In the genomic region with DNA sequence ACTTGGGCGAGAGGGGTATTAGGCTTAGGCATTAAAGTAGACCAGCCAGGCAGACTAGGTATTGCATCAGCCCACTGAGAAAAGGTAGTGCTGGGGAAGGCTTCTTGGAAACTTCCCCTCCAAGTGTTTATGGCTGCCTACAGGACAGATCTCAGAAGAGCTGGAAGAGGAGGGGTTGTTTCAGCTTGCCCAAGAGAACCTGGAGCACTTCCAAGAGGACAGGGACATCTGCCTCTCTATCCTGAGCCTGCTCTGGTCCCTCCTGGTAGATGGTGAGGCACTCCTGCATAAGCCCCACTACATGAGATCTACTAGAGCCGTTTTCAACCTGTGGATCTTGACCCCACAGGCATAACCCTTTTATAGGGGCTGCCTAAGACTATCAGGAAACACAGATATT, we compare ENCODE assay signal across 30 mouse cellular contexts. TPM values are rescaled to one million over a fixed set of nuclear protein-coding genes. Genes with fewer than 3 reads are reported as not detected.
"Had no signal": no experiment of that assay in that cellular context is flagged by ENCODE, and none has a peak within 500 bp of the region (broad histone marks: within the 10 kb centered on the region; RNA-seq: fewer than 3 reads in every experiment).

No protein-coding gene starts in this region.

- H3K27me3 ChIP-seq: heart, embryonic 13.5 days; heart, embryonic 15.5 days; hindbrain, embryonic 13.5 days; hindbrain, embryonic 15.5 days; limb, embryonic 12.5 days; liver, embryonic 13.5 days; liver, embryonic 15.5 days had no signal

- ATAC-seq: hindbrain, postnatal 0 days; intestine, embryonic 16.5 days had no signal

- H3K4me3 ChIP-seq: heart, adult 2 months; heart, embryonic 13.5 days; heart, embryonic 15.5 days; hindbrain, embryonic 13.5 days; hindbrain, embryonic 15.5 days; limb, embryonic 10.5 days; limb, embryonic 12.5 days; liver, embryonic 13.5 days; liver, embryonic 15.5 days had no signal

- H3K27ac ChIP-seq: heart, adult 2 months; heart, embryonic 13.5 days; heart, embryonic 15.5 days; hindbrain, embryonic 13.5 days; hindbrain, embryonic 15.5 days; hindbrain, postnatal 0 days; limb, embryonic 10.5 days; limb, embryonic 12.5 days; liver, embryonic 13.5 days; liver, embryonic 15.5 days had no signal

- H3K4me1 ChIP-seq: heart, embryonic 13.5 days; heart, embryonic 15.5 days; hindbrain, embryonic 13.5 days; hindbrain, embryonic 15.5 days; limb, embryonic 10.5 days; limb, embryonic 12.5 days; liver, embryonic 13.5 days; liver, embryonic 15.5 days had no signal

- DNase-seq: gastrocnemius, postnatal 14 days; gastrocnemius, postnatal 36 days; heart, adult 11 months; heart, adult 2 months; heart, postnatal 14 days; heart, postnatal 36 days; kidney, adult 11 months; kidney, adult 8-10 months; kidney, postnatal 10 days; kidney, postnatal 25 days; layer of hippocampus, adult 9-11 months; layer of hippocampus, postnatal 36 days; liver; liver, embryonic 13.5 days; lung, adult 18-20 months had no signal

RNA-seq across cellular contexts. Expression of a gene that starts 16.6 kb away (rescaled TPM):
- polyA plus RNA-seq: heart, adult 2 months; hindbrain, embryonic 11.5 days; hindbrain, embryonic 15.5 days; intestine, embryonic 14.5 days; intestine, embryonic 16.5 days; kidney, embryonic 14.5 days; large intestine, adult 2 months had no signal

RNA-seq across cellular contexts. Expression of a gene that starts 22.8 kb away (rescaled TPM):
- polyA plus RNA-seq: heart, adult 2 months; heart, embryonic 15.5 days; heart, postnatal 0 days; hindbrain, embryonic 11.5 days; hindbrain, embryonic 15.5 days; hindbrain, postnatal 0 days; kidney, embryonic 16.5 days had no signal
